Mouse (Mus musculus) natural killer cell, adult 2 months (primary cell): ENCODE data around the gene Stat5b.

Source experiments
- DNase-seq, 2 experiments: peaks; one replicate each; pipeline ENCODE4 v3.0.0; 2022; ENCODE audit warnings: low spot score in 2 of 2

The Stat5b gene

GRCm38 (mm10) chr11:100738066-100738604 is 112.4 kb downstream of the Stat5b start, which contains the start of gene Rab5c:
Gene Rab5c, minus strand, starts transcription at chr11:100738215.
- DNase-seq: peak; percentile 98 to 99

GRCm38 (mm10) chr11:100737105-100737733 is 113.3 kb downstream of the Stat5b start:
- no peak for DNase-seq

GRCm38 (mm10) chr11:100736746-100737080 is 113.8 kb downstream of the Stat5b start:
- no peak for DNase-seq

GRCm38 (mm10) chr11:100735954-100736745 is 114.4 kb downstream of the Stat5b start:
- DNase-seq: no peak

GRCm38 (mm10) chr11:100735134-100735865 is 115.2 kb downstream of the Stat5b start:
- DNase-seq: no peak
